19 mouse cellular contexts compared by ENCODE assay signal in the genomic region with DNA sequence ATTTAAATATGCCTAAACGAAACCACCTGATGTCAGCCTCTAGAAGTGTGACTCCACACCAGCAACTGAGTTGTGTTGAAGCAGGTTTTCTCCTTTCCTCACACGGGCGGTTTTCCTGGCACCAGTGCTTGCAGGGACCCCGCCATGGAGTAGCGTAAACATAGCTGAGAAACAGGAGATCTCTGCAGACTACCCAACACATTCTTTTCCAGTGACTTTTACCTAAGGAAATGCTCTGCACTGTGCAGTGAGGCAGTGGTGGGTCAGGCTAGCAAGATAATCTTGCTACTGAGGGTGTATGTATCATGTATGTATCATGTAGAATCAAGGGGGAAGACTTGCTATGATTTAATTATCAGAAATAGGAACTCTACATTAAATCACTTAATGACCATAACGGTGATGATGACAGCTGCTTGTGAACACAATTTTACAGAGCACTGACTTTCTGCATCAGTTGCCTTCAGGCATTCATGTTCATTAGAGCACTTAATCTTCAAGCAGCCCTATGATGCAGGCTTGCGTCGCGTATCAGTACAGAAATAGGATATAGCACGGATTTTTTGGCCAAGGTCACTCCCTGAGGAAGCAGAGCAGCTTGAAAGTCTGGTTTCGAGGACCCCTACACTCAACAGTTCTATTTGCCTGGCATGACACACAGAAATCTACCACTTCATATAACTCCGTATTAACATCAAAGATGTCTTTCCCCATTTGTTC. TPM values are rescaled to one million over a fixed set of nuclear protein-coding genes. Genes with fewer than 3 reads are reported as not detected.
"Had no signal": no experiment of that assay in that cellular context is flagged by ENCODE, and none has a peak within 500 bp of the region (broad histone marks: within the 10 kb centered on the region; RNA-seq: fewer than 3 reads in every experiment).

No protein-coding gene starts in this region.

- DNase-seq: kidney, postnatal 10 days; kidney, postnatal 4 days; left cerebral cortex, postnatal 4 days; lung, adult 18-20 months; right cerebral cortex, adult 18-20 months; right cerebral cortex, postnatal 25 days; thymus, postnatal 4 days had no signal

- H3K4me1 ChIP-seq: midbrain, embryonic 15.5 days had no signal

- H3K9me3 ChIP-seq: limb, embryonic 13.5 days; midbrain, embryonic 15.5 days; neural tube, embryonic 13.5 days had no signal

- H3K4me3 ChIP-seq: layer of hippocampus, adult 2 months; limb, embryonic 13.5 days; midbrain, embryonic 15.5 days; neural tube, embryonic 13.5 days had no signal

- H3K27me3 ChIP-seq: limb, embryonic 13.5 days; midbrain, embryonic 15.5 days; neural tube, embryonic 13.5 days had no signal

- H3K36me3 ChIP-seq: limb, embryonic 13.5 days; midbrain, embryonic 15.5 days; neural tube, embryonic 13.5 days had no signal

- H3K27ac ChIP-seq: layer of hippocampus, adult 2 months; limb, embryonic 13.5 days; liver, embryonic 14.5 days; midbrain, embryonic 15.5 days; neural tube, embryonic 13.5 days had no signal

- H3K4me2 ChIP-seq: limb, embryonic 13.5 days; midbrain, embryonic 15.5 days; neural tube, embryonic 13.5 days had no signal

- H3K9ac ChIP-seq: limb, embryonic 13.5 days; liver, embryonic 14.5 days; midbrain, embryonic 15.5 days; neural tube, embryonic 13.5 days had no signal

- ATAC-seq: midbrain, embryonic 15.5 days had no signal

RNA-seq across cellular contexts. Expression of gene Ifnk, which starts 26.2 kb away (rescaled TPM):
- total RNA-seq: layer of hippocampus, adult 2 months; layer of hippocampus, postnatal 10 days; left cerebral cortex, adult 18-20 months; left cerebral cortex, postnatal 10 days; left cerebral cortex, postnatal 4 days; liver, adult 2 months; megakaryocyte-erythroid progenitor cell, adult 5-6 weeks had no signal
- polyA plus RNA-seq: liver, adult 2 months; liver, embryonic 14.5 days; lung, embryonic 16.5 days; midbrain, embryonic 15.5 days; neural tube, embryonic 13.5 days; small intestine, adult 2 months had no signal
